Mouse (Mus musculus) CH12.LX (cell line): ENCODE data around the gene Cit.

Source experiments
- CTCF ChIP-seq, 2 experiments: IDR thresholded peaks in 1 of 2; conservative IDR thresholded peaks in 1 of 2; 2 replicates each; pipeline ENCODE4 v1.5.1; 2011 to 2012; ENCODE audit warnings: low read depth in 2 of 2, low read length in 2 of 2, improper control_type of control experiment in 1 of 2, inconsistent platforms in 1 of 2, mild to moderate bottlenecking in 1 of 2, moderate library complexity in 1 of 2
- MEF2A ChIP-seq: IDR thresholded peaks from 2 replicates; pipeline ENCODE4 v1.6.1; 2014; ENCODE audit warnings: low read depth, mild to moderate bottlenecking, inconsistent platforms, low read length, improper control_type of control experiment, borderline replicate concordance
- POLR2A ChIP-seq: IDR thresholded peaks from 2 replicates; pipeline ENCODE4 v1.6.1; 2011; ENCODE audit warnings: low read depth, mild to moderate bottlenecking, improper control_type of control experiment, low read length
- TCF12 ChIP-seq: IDR thresholded peaks from 2 replicates; pipeline ENCODE4 v1.6.1; 2014; ENCODE audit warnings: low read depth, mild to moderate bottlenecking, inconsistent platforms, low read length, improper control_type of control experiment
- USF2 ChIP-seq: conservative IDR thresholded peaks from 2 replicates; pipeline ENCODE4 v1.6.1; 2011; ENCODE audit warnings: low read depth, low read length, improper control_type of control experiment

GRCm38 (mm10) chr5:115980537-115980936, 135.5 kb downstream of the Cit start:
- TF ChIP-seq MEF2A, result no peak
- no peak for TF ChIP-seq CTCF (conservative IDR thresholded peaks at IDR 0.05 in 1 of 2, IDR thresholded peaks at IDR 0.05 in 1 of 2; ENCODE audit: low read depth in 2 of 2, low read length in 2 of 2)
- TF ChIP-seq USF2, result no peak
- no peak for TF ChIP-seq POLR2A
- TF ChIP-seq TCF12, result no peak
